Mouse (Mus musculus) midbrain, embryonic 12.5 days (tissue): ENCODE results near the gene Lpar5. TPM values are rescaled to one million over a fixed set of nuclear protein-coding genes. Genes with fewer than 3 reads are reported as not detected.

Experiments
- ATAC-seq: fragments of 200-750 bp; cut with Nextera tagmentation; 2 replicates; pipeline ENCODE4 v1.8.0; 2017; ENCODE audit warnings: low read depth, moderate TSS enrichment, moderate library complexity; ENCODE audit not compliant: low FRiP score
- H3K27ac ChIP-seq: fragments of 300-500 bp; sonication (generic); replicated peaks from 2 replicates; pipeline ENCODE4 v1.5.1; 2016; ENCODE audit warnings: mild to moderate bottlenecking
- H3K27me3 ChIP-seq: fragments of 300-500 bp; sonication (generic); 2 replicates; pipeline ENCODE4 v1.6.1; 2016; ENCODE audit warnings: mild to moderate bottlenecking
- H3K36me3 ChIP-seq: fragments of 300-500 bp; sonication (generic); 2 replicates; pipeline ENCODE4 v1.6.1; 2016
- H3K4me1 ChIP-seq: fragments of 300-500 bp; sonication (generic); 2 replicates; pipeline ENCODE4 v1.6.1; 2016
- H3K4me2 ChIP-seq: fragments of 300-500 bp; sonication (generic); replicated peaks from 2 replicates; pipeline ENCODE4 v1.6.1; 2016; ENCODE audit warnings: mild to moderate bottlenecking, moderate library complexity
- H3K4me3 ChIP-seq: fragments of 300-500 bp; sonication (generic); 2 replicates; pipeline ENCODE4 v1.5.1; 2016; ENCODE audit warnings: mild to moderate bottlenecking
- H3K9ac ChIP-seq: fragments of 300-500 bp; sonication (generic); replicated peaks from 2 replicates; pipeline ENCODE4 v1.6.1; 2016; ENCODE audit warnings: mild to moderate bottlenecking, moderate library complexity
- H3K9me3 ChIP-seq: fragments of 300-500 bp; sonication (generic); 2 replicates; pipeline ENCODE4 v1.6.1; 2016; ENCODE audit warnings: mild to moderate bottlenecking
- WGBS: fragments of 180-500 bp; shearing (Covaris S2); methylation state at CpG from one replicate; pipeline ENCODE4 v1.1.7; 2016; 5-methylcytosine and 5-hydroxymethylcytosine counted together
- polyA plus RNA-seq: library from polyadenylated mRNA; unstranded; fragments of >200 nt; fragmentation: Nextera tagmentation; extraction: Ambion mirVana; gene quantifications from 2 replicates; pipeline ENCODE4 v1.2.1, GENCODE M21; 2016

The Lpar5 gene
- polyA plus RNA-seq, 1 experiment from 2014 or later = 0.26 TPM

- Histone ChIP-seq H3K27ac (no peak overlapping the region), H3K4me2 (peak overlapping the region; percentile 86), H3K27me3 (no peaks in the 10 kb centered on the region), H3K9ac (peak overlapping the region; percentile 98), H3K36me3 (peaks cover 51% of the 10 kb centered on the region), H3K9me3 (no peaks in the 10 kb centered on the region), H3K4me1 (peaks cover 34% of the 10 kb centered on the region), H3K4me3 (peak overlapping the region; percentile 89)
- ATAC-seq = no peak
- WGBS = 59% methylated on average over 8 of the region's 8 CpGs
These were observed 30.2 kb downstream of the Lpar5 start for GRCm38 (mm10) chr6:125097951-125098350.

- Histone ChIP-seq H3K27ac (peak overlapping the region; percentile 80), H3K4me1 (peaks cover 34% of the 10 kb centered on the region), H3K9ac (peak overlapping the region; percentile 98), H3K27me3 (no peaks in the 10 kb centered on the region), H3K4me3 (peak overlapping the region; percentile 89), H3K36me3 (peaks cover 54% of the 10 kb centered on the region), H3K4me2 (peak overlapping the region; percentile 86), H3K9me3 (no peaks in the 10 kb centered on the region)
- no peak for ATAC-seq
- WGBS = 60% methylated on average over 3 of the region's 3 CpGs
These were observed 30.8 kb downstream of the Lpar5 start for GRCm38 (mm10) chr6:125098513-125098912.

- H3K27ac ChIP-seq = peak overlapping the region; percentile 80
- peak overlapping the region; percentile 98 for H3K9ac ChIP-seq
- 44% methylated on average over 5 of the region's 5 CpGs for WGBS
- peaks cover 34% of the 10 kb centered on the region for H3K4me1 ChIP-seq
- no peak for ATAC-seq
- H3K9me3 ChIP-seq = no peaks in the 10 kb centered on the region
- H3K36me3 ChIP-seq = peaks cover 62% of the 10 kb centered on the region
- peak overlapping the region; percentile 86 for H3K4me2 ChIP-seq
- H3K27me3 ChIP-seq = no peaks in the 10 kb centered on the region
- peak overlapping the region; percentile 89 for H3K4me3 ChIP-seq
These were observed 31.8 kb downstream of the Lpar5 start for GRCm38 (mm10) chr6:125099421-125099971.

- Histone ChIP-seq H3K4me1 (peaks cover 30% of the 10 kb centered on the region), H3K36me3 (peaks cover 81% of the 10 kb centered on the region), H3K4me2 (no peak overlapping the region), H3K9me3 (no peaks in the 10 kb centered on the region), H3K27ac (no peak overlapping the region), H3K9ac (no peak overlapping the region), H3K27me3 (no peaks in the 10 kb centered on the region), H3K4me3 (no peak overlapping the region)
- WGBS = 78% methylated on average over 9 of the region's 9 CpGs
- no peak for ATAC-seq
These were observed 33.7 kb downstream of the Lpar5 start for GRCm38 (mm10) chr6:125101444-125101843.

- Histone ChIP-seq H3K4me2 (no peak overlapping the region), H3K4me3 (no peak overlapping the region), H3K9me3 (no peaks in the 10 kb centered on the region), H3K27me3 (no peaks in the 10 kb centered on the region), H3K36me3 (peaks cover 96% of the 10 kb centered on the region), H3K27ac (no peak overlapping the region), H3K9ac (no peak overlapping the region), H3K4me1 (peaks cover 11% of the 10 kb centered on the region)
- ATAC-seq = no peak
- WGBS = 99% methylated on average over 4 of the region's 4 CpGs
These were observed 36.5 kb downstream of the Lpar5 start for GRCm38 (mm10) chr6:125104223-125104622.

GRCm38 (mm10) chr6:125107705-125108104 is 40.0 kb downstream of the Lpar5 start:
- peaks cover 96% of the 10 kb centered on the region for H3K36me3 ChIP-seq
- ATAC-seq = no peak
- no peak overlapping the region for H3K9ac ChIP-seq
- no peaks in the 10 kb centered on the region for H3K9me3 ChIP-seq
- no peak overlapping the region for H3K4me3 ChIP-seq
- H3K4me1 ChIP-seq = no peaks in the 10 kb centered on the region
- H3K4me2 ChIP-seq = no peak overlapping the region
- no peaks in the 10 kb centered on the region for H3K27me3 ChIP-seq
- H3K27ac ChIP-seq = no peak overlapping the region
- WGBS = 94% methylated on average over 2 of the region's 2 CpGs

- 92% methylated on average over 14 of the region's 14 CpGs for WGBS
- ATAC-seq = no peak
- Histone ChIP-seq H3K27ac (no peak overlapping the region), H3K4me1 (no peaks in the 10 kb centered on the region), H3K9ac (no peak overlapping the region), H3K4me3 (no peak overlapping the region), H3K4me2 (no peak overlapping the region), H3K27me3 (no peaks in the 10 kb centered on the region), H3K9me3 (no peaks in the 10 kb centered on the region), H3K36me3 (peaks cover 100% of the 10 kb centered on the region)
These were observed 41.7 kb downstream of the Lpar5 start for GRCm38 (mm10) chr6:125109371-125109770.

GRCm38 (mm10) chr6:125110927-125111326 is 43.2 kb downstream of the Lpar5 start:
- Histone ChIP-seq H3K36me3 (peaks cover 97% of the 10 kb centered on the region), H3K9ac (no peak overlapping the region), H3K4me1 (no peaks in the 10 kb centered on the region), H3K4me2 (no peak overlapping the region), H3K27ac (no peak overlapping the region), H3K27me3 (no peaks in the 10 kb centered on the region), H3K4me3 (no peak overlapping the region), H3K9me3 (no peaks in the 10 kb centered on the region)
- no peak for ATAC-seq
- whole genome bisulfite sequencing = 90% methylated on average over 7 of the region's 7 CpGs

- WGBS = 96% methylated on average over 11 of the region's 11 CpGs
- no peaks in the 10 kb centered on the region for H3K4me1 ChIP-seq
- peaks cover 97% of the 10 kb centered on the region for H3K36me3 ChIP-seq
- H3K9me3 ChIP-seq = no peaks in the 10 kb centered on the region
- H3K27me3 ChIP-seq = no peaks in the 10 kb centered on the region
- H3K4me2 ChIP-seq = no peak overlapping the region
- H3K9ac ChIP-seq = no peak overlapping the region
- H3K27ac ChIP-seq = no peak overlapping the region
- ATAC-seq = no peak
- H3K4me3 ChIP-seq = no peak overlapping the region
These were observed 44.8 kb downstream of the Lpar5 start for GRCm38 (mm10) chr6:125112553-125112952.

- no peaks in the 10 kb centered on the region for H3K27me3 ChIP-seq
- peaks cover 94% of the 10 kb centered on the region for H3K36me3 ChIP-seq
- no peak overlapping the region for H3K27ac ChIP-seq
- WGBS = 95% methylated on average over 8 of the region's 8 CpGs
- H3K4me3 ChIP-seq = no peak overlapping the region
- no peaks in the 10 kb centered on the region for H3K9me3 ChIP-seq
- no peak overlapping the region for H3K9ac ChIP-seq
- no peak overlapping the region for H3K4me2 ChIP-seq
- no peak for ATAC-seq
- no peaks in the 10 kb centered on the region for H3K4me1 ChIP-seq
These were observed 51.7 kb downstream of the Lpar5 start for GRCm38 (mm10) chr6:125119387-125119786.

- no peaks in the 10 kb centered on the region for H3K27me3 ChIP-seq
- no peak overlapping the region for H3K4me2 ChIP-seq
- H3K4me1 ChIP-seq = peaks cover 18% of the 10 kb centered on the region
- no peak overlapping the region for H3K4me3 ChIP-seq
- H3K9me3 ChIP-seq = no peaks in the 10 kb centered on the region
- no peak overlapping the region for H3K27ac ChIP-seq
- no peak overlapping the region for H3K9ac ChIP-seq
- 95% methylated on average over 12 of the region's 12 CpGs for WGBS
- H3K36me3 ChIP-seq = peaks cover 70% of the 10 kb centered on the region
- ATAC-seq = no peak
These were observed 61.0 kb downstream of the Lpar5 start for GRCm38 (mm10) chr6:125128724-125129123.

GRCm38 (mm10) chr6:125129710-125130402 is 62.1 kb downstream of the Lpar5 start:
- ATAC-seq = no peak

More at GRCm38 (mm10) chr6:125129710-125130402, 62.1 kb downstream of the Lpar5 start:
- Histone ChIP-seq H3K4me3 (no peak overlapping the region), H3K4me1 (peaks cover 18% of the 10 kb centered on the region), H3K4me2 (no peak overlapping the region), H3K27me3 (no peaks in the 10 kb centered on the region), H3K27ac (no peak overlapping the region), H3K9me3 (no peaks in the 10 kb centered on the region), H3K9ac (no peak overlapping the region), H3K36me3 (peaks cover 70% of the 10 kb centered on the region)
- 89% methylated on average over 19 of the region's 20 CpGs for WGBS
